Mouse (Mus musculus): ENCODE results near the gene Zfp444.

Gene Zfp444

DNA sequence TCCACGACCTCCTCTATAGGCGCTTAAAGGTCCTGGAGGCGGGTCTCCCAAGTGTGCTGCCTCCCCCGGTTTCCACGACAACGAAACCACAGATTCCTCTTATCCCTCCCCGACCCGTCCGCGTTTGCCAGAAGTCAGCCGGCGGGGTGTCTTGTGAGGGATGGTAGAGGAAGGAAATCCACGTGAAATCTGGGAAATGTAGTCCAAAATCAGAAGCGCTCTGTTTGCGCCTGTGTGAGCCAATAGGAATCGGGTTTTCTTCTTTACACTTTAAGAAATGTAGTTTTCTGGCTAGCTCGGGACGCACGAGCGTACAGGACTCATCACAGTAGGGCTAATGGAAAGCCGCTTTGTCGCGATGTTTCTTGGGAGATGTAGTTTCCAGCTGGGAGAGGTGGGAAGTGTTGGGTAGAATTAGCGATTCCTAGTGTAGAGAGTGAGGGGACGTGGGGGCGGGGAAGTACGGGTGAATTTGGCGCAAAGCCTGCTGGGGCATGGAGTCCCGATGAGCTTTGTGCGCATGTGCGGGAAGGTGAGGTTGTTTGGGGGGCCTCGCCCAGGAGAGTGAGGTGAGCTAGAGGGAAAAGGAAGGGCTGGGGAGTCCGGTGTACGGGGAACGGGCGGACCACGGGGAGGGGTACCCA is at the start of gene Zfp444:
Gene Zfp444 (plus strand): TSS at position 221 of the 644 bp plus-strand sequence.
- DNase-seq (ENCODE audit: low spot score in 2 of 2), result peak; percentile 99 to 100

GRCm38 (mm10) chr7:6126690-6127448 is 45.2 kb upstream of the Zfp444 start:
- peak; percentile 62 to 82 for DNase-seq (ENCODE audit: low spot score in 2 of 2)

DNA sequence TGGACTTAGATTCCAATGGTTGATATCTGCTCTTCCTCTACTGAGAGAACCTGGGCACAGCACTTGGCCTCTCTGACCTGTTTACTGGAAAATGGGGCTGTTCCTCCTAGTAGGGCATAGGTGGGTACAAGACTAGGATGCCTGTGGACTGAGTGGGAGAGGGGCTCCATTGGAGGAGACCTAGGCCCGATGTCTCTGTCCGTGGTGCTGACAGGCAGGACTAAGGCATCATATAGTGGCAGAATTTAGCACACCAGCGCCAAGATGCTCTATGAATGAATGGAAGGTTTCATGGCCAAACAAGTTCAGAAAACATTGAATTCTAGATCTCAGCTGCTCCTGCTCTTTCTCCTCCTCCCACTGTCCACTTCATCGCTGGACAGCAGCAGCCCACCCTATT is 41.7 kb upstream of the Zfp444 start:
- DNase-seq (ENCODE audit: low spot score in 2 of 2), result no peak

DNA sequence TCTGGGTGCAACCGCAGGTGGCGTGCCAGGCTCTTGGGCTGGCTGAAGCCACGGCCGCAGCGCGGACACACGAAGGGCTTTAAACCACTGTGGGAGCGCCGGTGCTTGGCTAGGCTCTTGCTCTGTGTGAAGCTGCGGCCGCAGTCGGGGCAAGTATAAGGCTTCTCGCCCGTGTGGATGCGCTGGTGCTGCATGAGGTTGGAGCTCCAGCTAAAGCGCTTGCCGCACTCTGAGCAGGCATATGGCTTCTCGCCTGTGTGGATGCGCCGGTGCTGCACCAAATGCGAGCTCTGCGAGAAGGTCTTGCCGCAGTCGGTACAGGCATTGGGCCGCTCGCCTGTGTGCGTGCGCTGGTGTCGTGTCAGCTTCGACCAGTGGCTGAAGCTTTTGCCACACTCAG is 39.4 kb upstream of the Zfp444 start:
- no peak for DNase-seq (ENCODE audit: low spot score in 2 of 2)

DNA sequence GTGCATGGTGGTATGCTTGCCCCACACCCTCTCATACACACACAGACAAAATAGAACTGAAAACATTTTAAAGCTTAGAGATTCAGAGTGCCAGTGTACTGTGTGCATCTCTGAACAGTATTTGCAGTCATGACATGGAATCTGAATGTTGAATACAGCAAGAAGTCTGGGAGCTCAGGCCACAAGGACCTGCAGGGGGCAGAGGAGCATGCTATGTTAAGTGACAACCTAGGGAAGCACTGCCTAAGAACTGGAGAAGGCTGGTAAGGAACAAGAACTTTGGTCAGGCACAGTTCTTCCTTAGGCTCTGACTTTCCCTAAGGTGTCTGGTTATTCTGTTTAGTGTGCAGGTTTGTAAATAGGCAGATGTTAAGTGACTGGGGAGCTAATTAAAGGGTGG is 35.5 kb upstream of the Zfp444 start:
- DNase-seq (ENCODE audit: low spot score in 2 of 2), result no peak

GRCm38 (mm10) chr7:6139295-6139694 is 32.7 kb upstream of the Zfp444 start:
- DNase-seq (ENCODE audit: low spot score in 2 of 2), result no peak

DNA sequence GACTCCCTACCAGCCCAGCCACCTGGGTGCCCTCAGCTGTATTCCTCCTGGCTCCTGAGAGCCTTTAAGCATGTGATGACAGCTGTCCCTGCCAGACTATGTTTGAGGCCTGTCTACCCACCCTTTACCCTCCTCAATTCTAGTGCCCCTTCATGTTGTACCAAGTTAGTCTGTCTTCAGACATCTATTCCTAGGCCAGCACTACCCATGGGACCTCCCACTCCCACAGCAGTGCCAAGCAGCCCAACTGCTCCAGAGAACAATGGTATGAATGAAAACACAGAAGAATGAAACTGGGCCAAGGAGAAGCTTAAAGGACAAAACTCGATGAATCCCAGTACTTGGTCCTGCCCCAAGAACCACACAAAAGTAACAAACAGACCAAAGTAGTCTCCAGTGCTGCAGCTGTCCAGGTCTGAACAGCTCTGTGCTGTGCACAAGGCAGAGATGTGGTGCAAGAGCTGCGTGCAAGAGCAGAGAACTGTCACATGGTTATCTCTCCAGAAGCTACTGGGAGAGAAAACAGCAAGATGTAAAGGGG is 28.0 kb upstream of the Zfp444 start:
- no peak for DNase-seq (ENCODE audit: low spot score in 2 of 2)

DNA sequence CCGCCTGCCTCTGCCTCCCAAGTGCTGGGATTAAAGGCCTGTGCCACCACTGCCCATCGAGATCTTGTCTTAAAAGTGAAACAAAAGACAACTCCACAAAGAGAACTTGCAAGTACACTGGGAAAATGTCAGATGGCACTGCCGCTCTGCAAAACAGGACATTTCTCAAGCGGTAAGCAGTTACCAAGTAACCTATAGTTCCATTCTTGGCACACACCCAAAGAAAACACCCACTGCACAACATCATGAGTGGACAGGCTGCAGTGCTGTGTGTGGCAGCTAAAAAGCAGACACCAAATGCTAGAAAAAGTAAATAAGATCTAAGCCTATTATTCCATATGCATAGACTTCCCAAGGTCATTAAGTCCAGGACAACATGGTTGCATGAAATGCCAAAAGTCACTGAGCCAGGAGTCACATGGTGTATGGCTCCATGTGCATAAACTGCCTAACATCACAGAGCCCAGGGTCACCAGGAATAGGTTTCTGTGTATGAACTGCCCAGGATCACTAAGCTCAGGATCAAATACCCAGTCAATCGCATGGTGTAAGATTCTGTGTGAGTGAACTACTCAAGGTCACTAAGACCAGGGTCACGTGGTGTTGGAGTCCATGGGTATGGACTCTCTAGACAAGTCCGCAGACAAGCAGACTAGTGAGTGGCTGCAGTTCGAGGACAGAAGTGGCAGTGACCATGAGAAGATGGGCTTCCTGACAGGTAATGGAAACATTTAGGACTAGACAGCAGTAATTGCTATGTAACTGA is 26.4 kb upstream of the Zfp444 start:
- no peak for DNase-seq (ENCODE audit: low spot score in 2 of 2)

DNA sequence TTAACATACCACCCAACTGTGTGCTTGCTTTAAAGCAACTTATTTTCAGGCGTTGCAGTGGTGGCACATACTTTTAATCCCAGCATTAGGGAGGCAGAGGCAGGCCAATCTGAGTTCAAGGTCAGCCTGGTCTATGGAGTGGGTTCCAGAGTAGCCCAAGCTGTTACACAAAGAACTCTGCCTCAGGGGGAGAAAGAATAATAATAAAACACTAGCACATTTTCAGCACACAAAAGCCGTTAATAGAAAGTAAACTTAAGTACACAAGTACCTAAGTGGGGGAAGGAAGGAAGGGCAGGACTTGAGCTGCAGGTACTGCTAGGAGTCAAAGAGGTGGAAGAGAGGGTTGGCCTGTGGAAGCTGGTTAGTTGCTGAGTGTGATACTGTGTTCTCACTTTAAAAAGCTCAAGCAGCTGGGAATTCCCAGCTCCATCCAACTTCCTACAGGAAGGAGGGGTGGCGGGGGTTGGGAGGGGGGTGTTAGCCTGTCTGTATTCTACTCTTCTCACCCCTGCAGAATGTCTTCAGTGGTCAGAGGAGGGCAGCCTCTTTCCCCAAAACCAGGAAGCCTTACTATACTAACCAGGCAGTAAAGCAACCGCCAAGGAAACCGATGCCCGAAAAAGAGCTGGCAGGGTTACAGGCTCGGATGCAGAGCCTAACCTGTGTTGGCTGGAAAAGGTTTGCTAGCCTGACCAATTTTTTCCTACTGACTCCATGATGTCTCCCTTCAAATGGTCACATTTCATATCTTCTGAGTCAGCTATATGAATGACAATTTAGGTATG is 25.6 kb upstream of the Zfp444 start:
- DNase-seq (ENCODE audit: low spot score in 2 of 2), result no peak

GRCm38 (mm10) chr7:6146982-6147325 is 25.1 kb upstream of the Zfp444 start:
- DNase-seq (ENCODE audit: low spot score in 2 of 2), result no peak

- no peak for DNase-seq (ENCODE audit: low spot score in 2 of 2)
Observed at GRCm38 (mm10) chr7:6147688-6148087, 24.3 kb upstream of the Zfp444 start.

- DNase-seq (ENCODE audit: low spot score in 2 of 2), result no peak
Observed at GRCm38 (mm10) chr7:6151266-6151665, 20.8 kb upstream of the Zfp444 start.

GRCm38 (mm10) chr7:6152036-6152435 is 20.0 kb upstream of the Zfp444 start:
- no peak for DNase-seq (ENCODE audit: low spot score in 2 of 2)

- DNase-seq (ENCODE audit: low spot score in 2 of 2), result no peak
Observed at GRCm38 (mm10) chr7:6153131-6153530, 18.9 kb upstream of the Zfp444 start.

GRCm38 (mm10) chr7:6154164-6154563 is 17.9 kb upstream of the Zfp444 start:
- DNase-seq (ENCODE audit: low spot score in 2 of 2), result no peak

DNA sequence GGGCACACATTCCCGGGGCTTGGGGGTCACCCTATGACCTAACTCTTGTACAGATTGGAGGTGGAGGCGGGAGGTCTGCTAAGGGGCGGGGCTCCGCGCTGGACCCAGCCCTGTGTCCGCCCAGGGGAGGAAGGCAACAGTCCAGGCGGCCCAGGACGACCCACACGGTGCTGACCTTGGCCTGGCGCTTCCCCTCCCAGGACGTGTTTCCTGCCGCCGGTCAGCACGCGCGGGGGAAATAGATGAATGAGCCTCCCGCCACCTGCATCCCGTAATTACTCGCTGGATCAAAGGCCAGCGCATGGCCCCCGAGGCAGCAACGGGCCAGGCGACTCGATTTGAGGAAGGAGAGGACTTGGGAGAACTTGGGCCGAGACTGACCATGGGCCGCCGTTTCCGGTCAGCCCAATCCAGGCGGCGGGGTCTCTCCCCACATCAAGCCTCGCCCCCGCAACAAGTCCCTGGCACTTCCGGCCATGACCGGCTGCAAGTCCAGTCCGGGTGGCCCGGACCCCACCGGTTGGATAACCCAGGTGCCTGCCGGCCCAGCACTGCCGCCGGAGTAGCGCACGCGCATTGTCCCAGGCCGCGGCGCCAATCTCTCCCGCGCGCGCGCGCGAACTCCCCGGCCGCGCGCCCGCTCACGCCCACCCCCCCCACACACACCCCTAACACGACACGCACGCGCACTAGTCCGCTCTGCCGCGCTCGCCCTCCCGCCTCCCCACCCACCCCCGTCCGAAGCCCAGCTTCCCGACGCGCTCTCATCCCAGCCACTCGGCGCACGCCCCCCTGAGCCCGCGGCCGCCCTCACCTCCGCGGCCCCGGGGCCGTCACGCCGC is 16.8 kb upstream of the Zfp444 start:
- peak; percentile 58 to 67 for DNase-seq (ENCODE audit: low spot score in 2 of 2)

DNA sequence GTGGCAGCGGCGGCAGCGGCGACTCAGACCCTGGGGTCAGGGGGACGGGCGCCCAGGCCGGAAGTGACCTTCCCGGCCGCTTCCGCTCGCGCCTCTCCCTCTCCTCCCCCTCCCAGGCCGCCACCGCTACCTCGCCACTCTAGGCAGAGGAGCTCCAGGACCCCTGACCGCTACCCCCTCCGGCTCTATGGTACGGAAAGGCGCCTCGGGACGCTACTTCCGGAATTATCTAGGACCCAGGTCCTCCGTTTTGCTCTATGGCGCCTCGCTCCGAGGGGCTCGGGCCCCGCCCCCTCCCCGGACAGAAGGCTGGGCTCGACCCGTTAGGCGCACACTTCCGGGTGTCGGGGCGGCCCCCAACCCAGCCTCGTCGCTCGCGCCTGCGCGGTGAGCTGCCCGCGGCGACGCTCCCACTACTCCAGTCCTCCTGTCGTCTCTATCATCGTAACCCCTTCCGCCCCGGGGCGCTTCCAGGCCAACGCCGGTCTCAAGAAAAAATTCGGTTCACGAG is 16.1 kb upstream of the Zfp444 start, which contains the start of gene Zfp787:
Gene Zfp787 (minus strand): TSS at position 97 of the 511 bp plus-strand sequence.
- peak; percentile 96 to 97 for DNase-seq (ENCODE audit: low spot score in 2 of 2)

DNA sequence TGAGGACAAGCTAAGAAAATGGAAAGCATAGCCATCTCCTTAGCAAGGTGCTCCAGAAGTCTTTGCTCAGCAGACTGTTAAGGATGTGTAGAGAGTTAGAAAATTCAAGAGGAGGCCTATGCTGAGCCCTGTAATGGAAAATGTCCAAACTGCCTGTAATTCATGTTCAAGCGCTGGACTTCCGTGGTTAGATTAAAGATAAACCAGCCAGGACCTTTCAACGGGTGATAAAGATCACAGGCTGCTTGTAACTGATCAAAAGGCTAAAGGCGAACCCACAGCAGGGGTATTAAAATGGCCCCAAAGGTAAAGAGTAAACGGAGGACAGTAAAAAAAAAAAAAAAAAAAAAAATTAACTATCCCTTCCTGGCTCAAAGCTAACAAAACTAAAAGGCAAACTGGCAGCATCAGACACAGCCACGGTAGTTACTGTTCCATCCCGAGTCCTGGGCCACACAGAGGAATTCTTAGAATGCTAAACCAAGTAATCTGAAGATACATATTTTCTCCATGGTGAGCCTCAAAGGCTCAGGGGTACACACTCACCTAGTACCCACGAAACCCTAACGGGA is 15.0 kb upstream of the Zfp444 start:
- no peak for DNase-seq (ENCODE audit: low spot score in 2 of 2)

DNA sequence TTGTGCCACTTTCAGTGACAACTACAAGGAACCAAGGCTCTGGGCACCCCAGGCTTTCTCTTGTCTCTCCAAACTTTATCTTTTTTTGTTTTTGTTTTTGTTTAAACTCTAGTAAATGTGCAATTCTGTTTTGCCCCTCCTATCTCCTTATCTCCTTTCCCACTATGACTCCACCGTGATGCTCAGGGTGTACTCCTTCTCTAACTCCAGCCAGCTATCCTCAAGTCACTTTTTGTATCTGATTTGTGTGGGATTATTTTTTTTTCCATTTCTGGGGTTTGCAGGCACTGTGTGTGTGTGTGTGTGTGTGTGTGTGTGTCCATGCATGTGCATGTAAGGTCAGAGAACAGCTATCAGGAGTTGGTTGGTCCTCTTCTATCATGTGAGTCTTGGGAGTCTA is 14.5 kb upstream of the Zfp444 start:
- no peak for DNase-seq (ENCODE audit: low spot score in 2 of 2)

DNA sequence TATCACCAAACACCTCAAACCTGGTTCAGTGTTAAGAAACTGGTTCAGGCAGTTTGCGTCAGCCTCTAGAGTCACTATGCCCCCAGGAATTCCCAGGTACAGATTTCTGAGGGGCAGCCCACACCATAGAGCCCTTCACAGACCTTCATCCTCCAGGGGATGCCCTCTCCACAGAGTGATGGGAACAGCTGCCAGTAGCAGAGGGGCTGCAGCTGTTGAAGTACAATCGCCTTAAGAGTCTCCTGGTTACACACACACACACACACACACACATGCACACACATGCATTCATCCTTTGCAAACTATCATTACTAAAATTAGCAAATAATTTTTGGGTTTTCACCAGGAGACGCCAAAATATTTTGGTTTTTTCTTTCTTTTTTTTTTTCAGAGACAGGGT is 12.4 kb upstream of the Zfp444 start:
- DNase-seq (ENCODE audit: low spot score in 2 of 2), result no peak
